Mouse (Mus musculus) forebrain, embryonic 12.5 days (tissue): Measurements from ENCODE around the gene 4932438H23Rik. TPM values are rescaled to one million over a fixed set of nuclear protein-coding genes. Genes with fewer than 3 reads are reported as not detected.
A peak's percentile ranks its signal among the peaks of the same experiment; 100 is the strongest.

Experiments used
- ATAC-seq: fragments of 200-750 bp; cut with Nextera tagmentation; 2 replicates; pipeline ENCODE4 v1.8.0; 2017; ENCODE audit warnings: moderate TSS enrichment; ENCODE audit not compliant: low FRiP score
- H3K27ac ChIP-seq: fragments of 300-500 bp; sonication (generic); 2 replicates; pipeline ENCODE4 v1.5.1; 2016; ENCODE audit warnings: mild to moderate bottlenecking
- H3K27me3 ChIP-seq: fragments of 300-500 bp; sonication (generic); 2 replicates; pipeline ENCODE4 v1.6.1; 2016; ENCODE audit warnings: mild to moderate bottlenecking
- H3K36me3 ChIP-seq: fragments of 300-500 bp; sonication (generic); replicated peaks from 2 replicates; pipeline ENCODE4 v1.6.1; 2016; ENCODE audit warnings: mild to moderate bottlenecking
- H3K4me1 ChIP-seq: fragments of 300-500 bp; sonication (generic); 2 replicates; pipeline ENCODE4 v1.6.1; 2016
- H3K4me2 ChIP-seq: fragments of 300-500 bp; sonication (generic); 2 replicates; pipeline ENCODE4 v1.6.1; 2016; ENCODE audit warnings: mild to moderate bottlenecking, moderate library complexity
- H3K4me3 ChIP-seq: fragments of 300-500 bp; sonication (generic); replicated peaks from 2 replicates; pipeline ENCODE4 v1.5.1; 2016; ENCODE audit warnings: mild to moderate bottlenecking
- H3K9ac ChIP-seq: fragments of 300-500 bp; sonication (generic); 2 replicates; pipeline ENCODE4 v1.6.1; 2016; ENCODE audit warnings: mild to moderate bottlenecking
- H3K9me3 ChIP-seq: fragments of 300-500 bp; sonication (generic); 2 replicates; pipeline ENCODE4 v1.6.1; 2016
- WGBS: fragments of 180-500 bp; shearing (Covaris S2); methylation state at CpG from one replicate; pipeline ENCODE4 v1.1.7; 2016; 5-methylcytosine and 5-hydroxymethylcytosine counted together
- polyA plus RNA-seq: library from polyadenylated mRNA; unstranded; fragments of >200 nt; fragmentation: Nextera tagmentation; extraction: Ambion mirVana; gene quantifications from 2 replicates; pipeline ENCODE4 v1.2.1, GENCODE M21; 2016

Gene 4932438H23Rik
- polyA plus RNA-seq, 1 experiment from 2014 or later = 0.43 TPM

DNA sequence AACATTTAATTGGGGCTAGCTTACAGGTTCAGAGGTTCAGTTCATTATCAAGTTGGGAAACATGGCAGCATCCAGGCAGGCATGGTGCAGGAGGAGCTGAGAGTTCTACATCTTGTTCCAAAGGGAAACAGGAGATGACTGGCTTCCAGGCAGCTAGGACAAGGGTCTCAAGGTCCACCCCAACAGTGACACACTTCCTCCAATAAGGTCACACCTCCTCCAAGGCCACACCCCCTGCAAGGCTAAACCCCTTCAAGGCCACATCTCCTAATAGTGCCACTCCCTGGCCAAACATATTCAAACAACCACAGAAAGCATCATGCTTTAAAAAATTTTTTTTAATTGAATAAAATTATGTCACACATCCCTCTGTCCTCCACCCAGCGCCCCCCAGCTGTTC lies 28.9 kb upstream of the 4932438H23Rik start:
- Histone ChIP-seq H3K9me3 (no peaks in the 10 kb centered on the region), H3K4me1 (peaks cover 21% of the 10 kb centered on the region), H3K4me3 (no peak overlapping the region), H3K27ac (no peak overlapping the region), H3K4me2 (no peak overlapping the region), H3K27me3 (peaks cover 35% of the 10 kb centered on the region), H3K36me3 (no peaks in the 10 kb centered on the region), H3K9ac (no peak overlapping the region)
- ATAC-seq = no peak
- 87% methylated on average over 1 of the region's 1 CpGs for WGBS

- Histone ChIP-seq H3K4me1 (peaks cover 11% of the 10 kb centered on the region; the same call in 1 of the 2 replicates), H3K27ac (no peak overlapping the region), H3K36me3 (no peaks in the 10 kb centered on the region), H3K9me3 (no peaks in the 10 kb centered on the region), H3K9ac (no peak overlapping the region), H3K27me3 (peaks cover 29% of the 10 kb centered on the region), H3K4me3 (no peak overlapping the region), H3K4me2 (no peak overlapping the region)
- peak; percentile 83 for ATAC-seq
- 14% methylated on average over 6 of the region's 6 CpGs for WGBS
Measured at GRCm38 (mm10) chr16:91119879-91120278, 25.0 kb upstream of the 4932438H23Rik start.

DNA sequence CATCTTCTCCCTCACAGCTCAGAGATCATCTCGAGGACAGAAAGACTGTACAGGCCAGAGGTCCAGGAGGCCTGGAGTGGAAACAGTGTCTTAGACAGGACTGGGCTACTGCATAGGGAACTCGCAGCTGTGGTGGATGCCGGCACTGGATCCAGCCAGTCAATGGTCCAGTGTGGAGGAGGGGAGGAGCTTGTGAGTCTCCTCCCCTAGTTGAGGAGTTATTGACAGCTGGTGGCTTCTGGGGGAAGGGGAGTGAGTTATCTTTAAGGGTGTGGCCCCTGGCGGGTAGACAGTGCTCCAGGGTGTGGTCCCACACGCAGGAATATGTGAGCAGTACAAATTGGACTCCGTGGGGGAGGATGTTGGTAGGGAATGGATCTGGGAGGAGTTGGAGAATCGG lies 21.8 kb upstream of the 4932438H23Rik start:
- no peak overlapping the region for H3K9ac ChIP-seq
- H3K4me3 ChIP-seq = no peak overlapping the region
- peaks cover 18% of the 10 kb centered on the region; the same call in 1 of the 2 replicates for H3K27me3 ChIP-seq
- H3K27ac ChIP-seq = no peak overlapping the region
- ATAC-seq = no peak
- no peak overlapping the region for H3K4me2 ChIP-seq
- 82% methylated on average over 7 of the region's 7 CpGs for WGBS
- H3K36me3 ChIP-seq = no peaks in the 10 kb centered on the region
- peaks cover 10% of the 10 kb centered on the region; the same call in 1 of the 2 replicates for H3K4me1 ChIP-seq
- no peaks in the 10 kb centered on the region for H3K9me3 ChIP-seq

DNA sequence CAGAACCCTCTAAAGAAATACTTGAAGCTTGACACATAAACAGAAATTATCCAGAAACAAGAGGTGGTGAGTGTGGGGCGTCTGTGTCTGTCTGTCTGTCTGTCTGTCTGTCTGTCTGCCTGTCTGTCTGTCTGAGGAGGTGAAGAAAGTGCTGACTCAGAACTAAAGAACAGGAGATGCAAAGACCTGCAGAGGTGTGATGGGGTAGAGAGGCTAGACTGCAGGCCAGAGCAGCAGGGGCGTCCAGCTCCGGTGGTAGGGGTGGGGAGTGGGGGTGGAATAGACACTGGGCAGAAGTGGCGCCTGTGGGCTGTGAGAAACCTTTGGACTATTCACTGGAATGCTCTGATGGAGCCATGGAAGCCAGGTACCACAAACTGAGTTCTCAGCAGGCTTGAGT lies 21.1 kb upstream of the 4932438H23Rik start:
- peaks cover 12% of the 10 kb centered on the region; the same call in 1 of the 2 replicates for H3K4me1 ChIP-seq
- H3K4me3 ChIP-seq = no peak overlapping the region
- H3K36me3 ChIP-seq = no peaks in the 10 kb centered on the region
- H3K27ac ChIP-seq = no peak overlapping the region
- H3K9me3 ChIP-seq = no peaks in the 10 kb centered on the region
- H3K9ac ChIP-seq = no peak overlapping the region
- ATAC-seq = no peak
- WGBS = 82% methylated on average over 4 of the region's 4 CpGs
- no peak overlapping the region for H3K4me2 ChIP-seq
- peaks cover 15% of the 10 kb centered on the region; the same call in 1 of the 2 replicates for H3K27me3 ChIP-seq

DNA sequence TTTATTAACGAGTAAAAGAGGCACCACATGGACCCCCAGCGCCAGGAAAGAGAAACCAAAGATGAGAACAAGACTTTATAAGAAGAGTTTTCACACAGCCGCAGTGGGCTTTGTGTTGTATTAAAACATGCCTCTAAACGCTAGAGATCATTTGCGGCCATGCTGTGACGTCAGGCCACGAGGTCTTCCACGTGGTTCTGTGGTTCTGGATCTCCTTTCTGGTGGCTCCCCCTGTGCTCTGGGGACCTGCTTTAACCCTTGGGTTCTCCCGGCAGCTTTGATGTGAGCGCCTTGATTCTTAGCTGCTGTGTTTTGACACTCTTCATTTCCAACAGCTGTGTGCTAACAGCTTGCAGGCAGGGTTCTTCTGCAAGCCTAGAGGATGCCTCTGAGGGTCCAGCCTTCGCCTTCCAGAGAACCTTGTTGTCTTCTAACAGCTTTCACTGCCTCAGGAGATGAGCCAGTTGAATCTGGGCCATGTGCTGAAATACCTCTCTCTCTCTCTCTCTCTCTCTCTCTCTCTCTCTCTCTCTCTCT lies 16.1 kb upstream of the 4932438H23Rik start:
- Histone ChIP-seq H3K9ac (no peak overlapping the region), H3K27me3 (0 out of 2 replicates have a peak, but pooled peaks cover 5% of the 10 kb centered on the region), H3K36me3 (no peaks in the 10 kb centered on the region), H3K4me3 (no peak overlapping the region), H3K4me2 (no peak overlapping the region), H3K27ac (no peak overlapping the region), H3K4me1 (peaks cover 9% of the 10 kb centered on the region), H3K9me3 (peaks cover 10% of the 10 kb centered on the region; the same call in 1 of the 2 replicates)
- WGBS = 57% methylated on average over 11 of the region's 11 CpGs
- no peak for ATAC-seq

- 53% methylated on average over 9 of the region's 11 CpGs for WGBS
- Histone ChIP-seq H3K27me3 (peaks cover 11% of the 10 kb centered on the region), H3K36me3 (no peaks in the 10 kb centered on the region), H3K9me3 (peaks cover 10% of the 10 kb centered on the region; the same call in 1 of the 2 replicates), H3K9ac (no peak overlapping the region), H3K4me2 (no peak overlapping the region), H3K4me1 (peaks cover 35% of the 10 kb centered on the region), H3K4me3 (no peak overlapping the region), H3K27ac (no peak overlapping the region)
- peak; percentile 22 for ATAC-seq
Measured at GRCm38 (mm10) chr16:91107608-91108007, 12.7 kb upstream of the 4932438H23Rik start.

DNA sequence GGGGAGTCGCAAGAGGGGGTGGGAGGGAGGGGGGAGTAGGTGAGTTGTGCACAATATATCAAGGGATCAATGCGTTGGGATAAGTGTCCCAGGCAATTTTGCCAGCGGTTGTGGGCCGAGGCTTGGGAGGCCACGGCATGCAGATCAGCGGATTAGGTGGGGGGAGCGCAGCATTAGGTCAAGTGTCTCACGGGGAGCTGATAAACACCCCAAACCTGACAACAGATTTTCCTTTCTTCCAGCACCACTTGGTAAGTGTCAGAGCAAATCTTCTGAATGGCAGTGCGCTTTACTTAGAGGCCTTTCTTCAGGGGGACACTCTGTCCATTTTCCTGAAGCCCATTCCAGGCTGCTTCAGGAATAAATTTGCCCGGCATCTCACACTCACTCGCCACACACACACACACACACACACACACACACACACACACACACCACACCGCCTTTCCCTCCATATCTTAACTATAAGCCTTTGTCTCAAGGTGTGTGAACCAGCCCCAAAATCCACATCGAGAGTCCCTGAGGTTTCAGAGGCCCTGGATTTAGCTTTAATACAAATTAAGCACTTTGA lies 10.6 kb upstream of the 4932438H23Rik start:
- Histone ChIP-seq H3K9ac (no peak overlapping the region), H3K27me3 (peaks cover 18% of the 10 kb centered on the region), H3K36me3 (no peaks in the 10 kb centered on the region), H3K4me3 (no peak overlapping the region), H3K27ac (peak overlapping the region; percentile 74), H3K9me3 (peaks cover 10% of the 10 kb centered on the region; the same call in 1 of the 2 replicates), H3K4me1 (peaks cover 31% of the 10 kb centered on the region), H3K4me2 (peak overlapping the region; percentile 26)
- ATAC-seq = peak; percentile 84
- WGBS = 8% methylated on average over 13 of the region's 13 CpGs

DNA sequence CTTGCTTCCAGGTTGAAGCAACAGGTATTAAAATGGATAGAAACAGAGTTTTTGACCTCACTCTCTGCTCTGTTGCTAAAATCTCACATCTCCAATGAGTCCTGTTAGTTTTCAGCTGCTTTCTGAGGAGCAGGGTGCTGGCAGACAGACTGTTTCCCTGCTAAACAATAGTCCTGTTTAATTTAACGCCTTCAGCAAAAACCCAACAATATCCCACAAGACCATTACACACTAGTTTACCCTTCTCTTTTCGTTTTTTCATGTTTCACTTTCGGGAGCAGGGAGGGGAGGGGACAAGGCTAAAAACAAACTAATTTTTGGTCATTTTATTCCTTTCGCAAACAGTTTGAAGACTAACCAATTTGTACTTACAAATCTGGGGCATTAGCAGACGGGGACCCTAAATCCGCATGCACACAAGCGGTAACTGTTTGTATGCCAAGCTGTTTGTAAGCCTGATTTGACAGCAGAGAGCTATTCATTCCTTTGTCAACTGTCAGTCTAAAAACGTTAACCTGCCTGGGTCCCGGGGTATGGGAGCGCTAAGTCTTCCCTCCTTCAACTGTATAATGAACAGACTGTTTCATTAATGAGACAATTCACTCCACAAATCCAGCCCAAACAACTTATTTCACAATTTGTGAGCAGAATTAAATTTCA lies 10.0 kb upstream of the 4932438H23Rik start:
- Histone ChIP-seq H3K9ac (no peak overlapping the region), H3K36me3 (no peaks in the 10 kb centered on the region), H3K4me3 (no peak overlapping the region), H3K27ac (peak overlapping the region; percentile 74), H3K27me3 (peaks cover 24% of the 10 kb centered on the region), H3K4me2 (peak overlapping the region; percentile 26), H3K9me3 (peaks cover 10% of the 10 kb centered on the region; the same call in 1 of the 2 replicates), H3K4me1 (peaks cover 37% of the 10 kb centered on the region)
- 3% methylated on average over 10 of the region's 10 CpGs for WGBS
- peak; percentile 88 for ATAC-seq

GRCm38 (mm10) chr16:91103386-91103785 lies 8.5 kb upstream of the 4932438H23Rik start:
- Histone ChIP-seq H3K4me3 (no peak overlapping the region), H3K4me1 (peaks cover 53% of the 10 kb centered on the region), H3K36me3 (no peaks in the 10 kb centered on the region), H3K9me3 (peaks cover 6% of the 10 kb centered on the region; the same call in 1 of the 2 replicates), H3K27me3 (peaks cover 37% of the 10 kb centered on the region), H3K4me2 (peak overlapping the region; percentile 21; the same call in 1 of the 2 replicates), H3K27ac (0 out of 2 replicates have a peak overlapping the region, but pooled peaks have one; percentile 14), H3K9ac (no peak overlapping the region)
- ATAC-seq = no peak
- WGBS = 54% methylated on average over 14 of the region's 14 CpGs

GRCm38 (mm10) chr16:91100484-91100883 lies 5.6 kb upstream of the 4932438H23Rik start:
- peaks cover 44% of the 10 kb centered on the region for H3K4me1 ChIP-seq
- no peak for ATAC-seq
- WGBS = 71% methylated on average over 2 of the region's 2 CpGs
- H3K27ac ChIP-seq = no peak overlapping the region
- H3K9me3 ChIP-seq = no peaks in the 10 kb centered on the region
- H3K36me3 ChIP-seq = no peaks in the 10 kb centered on the region
- H3K4me2 ChIP-seq = no peak overlapping the region
- peaks cover 42% of the 10 kb centered on the region for H3K27me3 ChIP-seq
- H3K4me3 ChIP-seq = no peak overlapping the region
- no peak overlapping the region for H3K9ac ChIP-seq

DNA sequence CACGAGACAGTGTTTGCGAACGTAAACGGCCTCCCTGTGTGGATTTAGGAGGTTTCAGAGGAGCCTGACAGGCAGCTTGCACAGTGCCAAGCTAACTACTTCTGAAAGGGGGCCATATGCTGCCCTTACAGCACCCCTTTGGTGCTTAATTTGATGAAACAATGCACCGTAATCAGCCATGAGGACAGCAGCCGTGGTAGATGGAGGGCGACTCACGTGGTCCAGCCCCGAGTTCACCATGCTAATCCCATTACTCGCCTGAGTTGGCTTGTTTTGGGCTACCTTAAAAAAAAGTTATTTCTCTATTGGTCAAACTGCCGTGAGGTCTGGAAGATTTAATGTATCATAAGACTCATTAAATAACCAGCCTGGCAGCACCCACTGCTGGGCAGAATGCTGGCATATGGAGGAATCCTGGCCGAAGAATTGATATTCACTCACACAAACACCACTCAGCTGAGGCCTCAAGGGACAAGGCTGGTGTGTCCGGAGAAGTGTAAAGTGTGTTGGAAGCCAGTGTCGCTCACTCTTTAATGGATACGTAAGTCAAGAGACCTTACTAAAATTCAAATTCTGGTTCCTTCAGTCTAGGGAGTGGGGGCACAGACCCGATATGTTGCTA lies 4.6 kb upstream of the 4932438H23Rik start:
- Histone ChIP-seq H3K4me2 (peak overlapping the region; percentile 40), H3K9ac (peak overlapping the region; percentile 29; the same call in 1 of the 2 replicates), H3K9me3 (no peaks in the 10 kb centered on the region), H3K27ac (peak overlapping the region; percentile 81), H3K4me1 (peaks cover 36% of the 10 kb centered on the region), H3K4me3 (0 out of 2 replicates have a peak overlapping the region, but pooled peaks have one; percentile 2), H3K27me3 (peaks cover 41% of the 10 kb centered on the region), H3K36me3 (no peaks in the 10 kb centered on the region)
- 21% methylated on average over 16 of the region's 16 CpGs for WGBS
- peak; percentile 91 for ATAC-seq

DNA sequence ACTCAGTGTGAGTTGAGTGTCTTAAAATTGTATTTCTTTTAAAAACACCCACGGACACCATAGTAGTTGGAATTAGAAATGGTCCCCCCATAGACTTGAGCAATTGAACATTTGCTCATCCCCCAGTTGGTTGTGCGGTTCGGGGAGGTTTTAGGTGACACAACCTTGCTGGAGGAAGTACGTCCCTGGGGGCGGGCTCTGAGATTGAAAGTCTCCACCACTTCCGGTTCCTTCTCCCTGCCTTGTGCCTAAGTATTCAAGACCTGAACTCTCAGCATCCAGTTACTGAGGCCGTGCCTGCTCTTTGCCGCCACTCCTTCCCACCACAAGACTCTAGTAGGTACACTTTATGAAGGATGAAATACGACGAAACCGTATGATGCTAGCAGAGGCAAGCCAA lies 2.9 kb upstream of the 4932438H23Rik start:
- H3K27me3 ChIP-seq = peaks cover 35% of the 10 kb centered on the region

More for the DNA sequence above, 2.9 kb upstream of the 4932438H23Rik start:
- Histone ChIP-seq H3K36me3 (no peaks in the 10 kb centered on the region), H3K4me2 (no peak overlapping the region), H3K9ac (no peak overlapping the region), H3K27ac (no peak overlapping the region), H3K9me3 (no peaks in the 10 kb centered on the region), H3K4me3 (no peak overlapping the region), H3K4me1 (peaks cover 25% of the 10 kb centered on the region)
- WGBS = 94% methylated on average over 11 of the region's 11 CpGs
- no peak for ATAC-seq
